Mouse (Mus musculus): ENCODE measurements at regions not wholly inside any gene's neighbourhood (a gene's known extent, or its start where the extent isn't known, plus 50 kb on each side); places are given as distances from the start of the nearest gene placed in this dataset.

- no peak for DNase-seq
Observed at GRCm38 (mm10) chr10:16742246-16742645, 980.8 kb upstream of the Cited2 start.

- no peak for DNase-seq
Observed at GRCm38 (mm10) chr10:16751546-16751945, 971.5 kb upstream of the Cited2 start.

- no peak for DNase-seq
Observed at GRCm38 (mm10) chr10:16789641-16790243, 933.3 kb upstream of the Cited2 start.

- no peak for DNase-seq
Observed at GRCm38 (mm10) chr10:16803978-16804377, 919.0 kb upstream of the Cited2 start.

- DNase-seq = no peak
Observed at GRCm38 (mm10) chr10:16810716-16811115, 912.3 kb upstream of the Cited2 start.

- DNase-seq = no peak
Observed at GRCm38 (mm10) chr10:16814013-16814412, 909.0 kb upstream of the Cited2 start.

GRCm38 (mm10) chr10:16861534-16861933 is 861.5 kb upstream of the Cited2 start:
- DNase-seq = no peak

- DNase-seq = no peak
Observed at GRCm38 (mm10) chr10:16866914-16867313, 856.1 kb upstream of the Cited2 start.

GRCm38 (mm10) chr10:16874131-16874530 is 848.9 kb upstream of the Cited2 start:
- no peak for DNase-seq

GRCm38 (mm10) chr10:16878197-16878596 is 844.8 kb upstream of the Cited2 start:
- no peak for DNase-seq

GRCm38 (mm10) chr10:16893316-16893715 is 829.7 kb upstream of the Cited2 start:
- DNase-seq = peak in 1 of 2 experiments; percentile 1

- no peak for DNase-seq
Observed at GRCm38 (mm10) chr10:16895332-16895731, 827.7 kb upstream of the Cited2 start.

- DNase-seq = no peak
Observed at GRCm38 (mm10) chr10:16922888-16923287, 800.1 kb upstream of the Cited2 start.

- DNase-seq = no peak
Observed at GRCm38 (mm10) chr10:16923851-16924250, 799.2 kb upstream of the Cited2 start.

- DNase-seq = no peak
Observed at GRCm38 (mm10) chr10:16937705-16938104, 785.3 kb upstream of the Cited2 start.

- no peak for DNase-seq
Observed at GRCm38 (mm10) chr10:16951636-16952035, 771.4 kb upstream of the Cited2 start.

- no peak for DNase-seq
Observed at GRCm38 (mm10) chr10:16960971-16961370, 762.0 kb upstream of the Cited2 start.

GRCm38 (mm10) chr10:16962463-16962862 is 760.6 kb upstream of the Cited2 start:
- no peak for DNase-seq

- no peak for DNase-seq
Observed at GRCm38 (mm10) chr10:16978770-16979169, 744.2 kb upstream of the Cited2 start.

- peak; percentile 31 to 46 for DNase-seq
Observed at GRCm38 (mm10) chr10:16990227-16990626, 732.8 kb upstream of the Cited2 start.

GRCm38 (mm10) chr10:16993789-16994188 is 729.2 kb upstream of the Cited2 start:
- peak; percentile 25 to 29 for DNase-seq

- DNase-seq = peak; percentile 17 to 42
Observed at GRCm38 (mm10) chr10:16994526-16994925, 728.5 kb upstream of the Cited2 start.

- DNase-seq = no peak
Observed at GRCm38 (mm10) chr10:16995010-16995409, 728.0 kb upstream of the Cited2 start.

- no peak for DNase-seq
Observed at GRCm38 (mm10) chr10:16996820-16997466, 726.1 kb upstream of the Cited2 start.

Data from adrenal gland, postnatal 36 days (tissue).